Mouse (Mus musculus) embryonic facial prominence, embryonic 14.5 days (tissue): ENCODE results near the gene Hist1h1d. TPM values are rescaled to one million over a fixed set of nuclear protein-coding genes. Genes with fewer than 3 reads are reported as not detected.

ENCODE experiments used
- ATAC-seq: fragments of 200-750 bp; cut with Nextera tagmentation; 2 replicates; pipeline ENCODE4 v1.8.0; 2017; ENCODE audit warnings: low read depth, moderate number of reproducible peaks, moderate TSS enrichment
- DNase-seq: peaks from one replicate; pipeline ENCODE4 v3.0.0-alpha.2; 2015; ENCODE audit warnings: low spot score
- H3K27ac ChIP-seq: fragments of 300-500 bp; sonication (generic); replicated peaks from 2 replicates; pipeline ENCODE4 v1.5.1; 2014; ENCODE audit warnings: low read depth, mild to moderate bottlenecking, low read length, moderate library complexity
- H3K27me3 ChIP-seq: fragments of 300-500 bp; sonication (generic); replicated peaks from 2 replicates; pipeline ENCODE4 v1.6.1; 2014; ENCODE audit warnings: low read length; ENCODE audit not compliant: control insufficient read depth, insufficient read depth
- H3K36me3 ChIP-seq: fragments of 300-500 bp; sonication (generic); 2 replicates; pipeline ENCODE4 v1.6.1; 2014; ENCODE audit warnings: low read length, mixed read lengths; ENCODE audit not compliant: control insufficient read depth, insufficient read depth
- H3K4me1 ChIP-seq: fragments of 300-500 bp; sonication (generic); 2 replicates; pipeline ENCODE4 v1.6.1; 2014; ENCODE audit warnings: antibody characterized with exemption, low read length; ENCODE audit not compliant: control insufficient read depth, insufficient read depth
- H3K4me2 ChIP-seq: fragments of 300-500 bp; sonication (generic); 2 replicates; pipeline ENCODE4 v1.6.1; 2014; ENCODE audit warnings: low read depth, mild to moderate bottlenecking, low read length, moderate library complexity, mixed read lengths
- H3K4me3 ChIP-seq: fragments of 300-500 bp; sonication (generic); 2 replicates; pipeline ENCODE4 v1.5.1; 2014; ENCODE audit warnings: low read depth, mild to moderate bottlenecking, low read length
- H3K9ac ChIP-seq: fragments of 300-500 bp; sonication (generic); 2 replicates; pipeline ENCODE4 v1.6.1; 2014; ENCODE audit warnings: low read depth, mild to moderate bottlenecking, low read length, moderate library complexity, mixed read lengths
- H3K9me3 ChIP-seq: fragments of 300-500 bp; sonication (generic); 2 replicates; pipeline ENCODE4 v1.6.1; 2016; ENCODE audit warnings: low read length; ENCODE audit not compliant: control insufficient read depth
- WGBS: fragments of 180-500 bp; shearing (Covaris S2); extraction: QIAGEN DNeasy Blood & Tissue Kit; methylation state at CpG from one replicate; pipeline ENCODE4 v1.1.7; 2014; 5-methylcytosine and 5-hydroxymethylcytosine counted together
- polyA plus RNA-seq: library from polyadenylated mRNA; unstranded; fragments of >200 nt; fragmentation: Nextera tagmentation; extraction: Ambion mirVana; gene quantifications from 2 replicates; pipeline ENCODE4 v1.2.1, GENCODE M21; 2014

The Hist1h1d gene
- polyA plus RNA-seq, 1 experiment from 2014 or later: 0.60 TPM

DNA sequence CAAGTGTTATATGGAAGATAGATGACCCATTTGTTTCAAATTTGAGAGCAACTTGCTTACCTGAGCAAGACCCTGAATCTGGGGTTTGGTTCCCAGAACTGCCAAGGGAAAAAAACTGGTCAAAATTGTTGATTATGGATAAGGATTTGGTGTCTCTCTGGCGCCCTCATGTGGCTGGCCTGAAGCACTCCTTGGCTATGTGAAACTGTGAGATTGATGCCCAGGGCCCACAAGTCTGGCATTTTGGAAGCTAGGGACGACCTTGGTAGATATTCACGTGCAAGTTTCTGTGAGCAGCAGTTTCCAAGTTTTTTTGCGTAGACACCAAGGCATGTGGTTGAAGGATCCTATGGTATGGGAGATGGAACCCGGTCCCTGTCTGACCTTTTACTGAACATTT is 28.4 kb upstream of the Hist1h1d start:
- Histone ChIP-seq H3K4me2 (no peak overlapping the region), H3K36me3 (no peaks in the 10 kb centered on the region), H3K9ac (no peak overlapping the region), H3K4me3 (no peak overlapping the region), H3K4me1 (peaks cover 7% of the 10 kb centered on the region; the same call in 1 of the 2 replicates), H3K27me3 (no peaks in the 10 kb centered on the region), H3K27ac (no peak overlapping the region), H3K9me3 (no peaks in the 10 kb centered on the region)
- 12% methylated on average over 5 of the region's 5 CpGs for WGBS
- DNase-seq (peak; percentile 86), ATAC-seq (no peak)

DNA sequence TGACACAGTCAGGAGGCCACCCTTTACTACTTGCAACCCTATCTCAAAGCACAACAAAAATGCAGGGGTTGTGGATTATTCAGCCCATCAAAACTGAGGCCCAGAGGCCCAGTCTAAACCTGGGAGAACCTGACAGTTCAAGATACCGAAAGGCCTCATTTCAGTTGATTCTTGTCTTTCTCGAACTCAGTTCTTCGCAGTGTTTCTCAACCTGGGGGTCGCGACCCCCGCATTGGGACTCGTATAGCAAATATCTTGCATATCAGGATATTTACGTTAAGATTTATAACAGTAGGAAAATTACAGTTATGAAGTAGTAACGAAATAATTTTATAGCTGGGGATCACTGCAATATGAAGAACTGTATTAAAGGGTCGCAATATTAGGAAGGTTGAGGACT is 27.2 kb upstream of the Hist1h1d start:
- peaks cover 7% of the 10 kb centered on the region; the same call in 1 of the 2 replicates for H3K4me1 ChIP-seq
- no peaks in the 10 kb centered on the region for H3K36me3 ChIP-seq
- no peaks in the 10 kb centered on the region for H3K27me3 ChIP-seq
- H3K9ac ChIP-seq: peak overlapping the region; percentile 38; the same call in 1 of the 2 replicates
- no peak overlapping the region for H3K27ac ChIP-seq
- peak overlapping the region; percentile 55 for H3K4me2 ChIP-seq
- 2% methylated on average over 10 of the region's 10 CpGs for WGBS
- ATAC-seq (no peak), DNase-seq (no peak)
- no peaks in the 10 kb centered on the region for H3K9me3 ChIP-seq
- H3K4me3 ChIP-seq: peak overlapping the region; percentile 41

DNA sequence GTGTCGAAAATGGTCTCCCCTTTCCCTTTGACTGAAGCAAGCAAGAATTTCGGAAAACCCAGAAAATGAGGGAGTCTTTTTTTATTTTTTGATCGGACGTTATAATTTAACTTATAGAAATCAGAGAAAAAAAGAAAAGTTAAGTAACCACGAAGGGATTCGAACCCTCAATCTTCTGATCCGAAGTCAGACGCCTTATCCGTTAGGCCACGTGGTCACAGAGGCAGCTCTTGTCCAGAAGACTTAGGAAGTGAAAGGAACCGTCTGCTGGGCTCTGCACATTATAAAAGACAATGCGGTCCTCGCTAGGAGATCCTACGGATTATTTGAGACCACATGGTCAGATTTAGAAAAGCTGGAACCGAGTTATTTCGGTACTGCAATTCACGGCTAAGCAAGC is 26.8 kb upstream of the Hist1h1d start:
- H3K9me3 ChIP-seq: no peaks in the 10 kb centered on the region
- WGBS: under 1% methylated on average over 17 of the region's 17 CpGs
- peak; percentile 94 for DNase-seq
- H3K9ac ChIP-seq: peak overlapping the region; percentile 52
- H3K27ac ChIP-seq: peak overlapping the region; percentile 66; the same call in 1 of the 2 replicates
- peak overlapping the region; percentile 41 for H3K4me3 ChIP-seq
- H3K4me1 ChIP-seq: peaks cover 7% of the 10 kb centered on the region; the same call in 1 of the 2 replicates
- H3K4me2 ChIP-seq: peak overlapping the region; percentile 55
- H3K27me3 ChIP-seq: no peaks in the 10 kb centered on the region
- no peaks in the 10 kb centered on the region for H3K36me3 ChIP-seq
- ATAC-seq: peak; percentile 53; the same call in 1 of the 2 replicates

DNA sequence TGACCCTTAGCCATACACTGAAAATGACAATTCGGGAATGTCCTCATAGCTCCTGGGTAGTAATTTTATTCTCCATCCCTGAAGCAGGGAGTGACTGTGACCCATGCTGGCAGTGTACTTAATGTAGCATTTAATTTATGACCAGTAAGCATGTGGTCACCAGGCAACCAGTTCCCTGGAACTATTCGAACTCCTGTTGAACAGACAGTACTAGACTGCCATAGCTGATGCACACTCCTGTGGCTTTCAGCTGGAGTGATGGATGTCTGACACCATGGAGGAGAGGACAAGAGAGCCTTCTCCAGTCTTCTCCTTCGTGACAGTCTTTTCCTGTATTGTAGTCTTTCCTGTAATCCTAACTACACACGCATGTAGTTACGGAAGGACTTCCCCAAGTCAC is 24.1 kb upstream of the Hist1h1d start:
- H3K27ac ChIP-seq: no peak overlapping the region
- H3K9me3 ChIP-seq: no peaks in the 10 kb centered on the region
- 75% methylated on average over 5 of the region's 5 CpGs for WGBS
- no peaks in the 10 kb centered on the region for H3K27me3 ChIP-seq
- H3K4me3 ChIP-seq: no peak overlapping the region
- DNase-seq: no peak
- peaks cover 21% of the 10 kb centered on the region for H3K4me1 ChIP-seq
- no peaks in the 10 kb centered on the region for H3K36me3 ChIP-seq
- H3K4me2 ChIP-seq: peak overlapping the region; percentile 78
- no peak for ATAC-seq
- 0 out of 2 replicates have a peak overlapping the region, but pooled peaks have one; percentile 2 for H3K9ac ChIP-seq

DNA sequence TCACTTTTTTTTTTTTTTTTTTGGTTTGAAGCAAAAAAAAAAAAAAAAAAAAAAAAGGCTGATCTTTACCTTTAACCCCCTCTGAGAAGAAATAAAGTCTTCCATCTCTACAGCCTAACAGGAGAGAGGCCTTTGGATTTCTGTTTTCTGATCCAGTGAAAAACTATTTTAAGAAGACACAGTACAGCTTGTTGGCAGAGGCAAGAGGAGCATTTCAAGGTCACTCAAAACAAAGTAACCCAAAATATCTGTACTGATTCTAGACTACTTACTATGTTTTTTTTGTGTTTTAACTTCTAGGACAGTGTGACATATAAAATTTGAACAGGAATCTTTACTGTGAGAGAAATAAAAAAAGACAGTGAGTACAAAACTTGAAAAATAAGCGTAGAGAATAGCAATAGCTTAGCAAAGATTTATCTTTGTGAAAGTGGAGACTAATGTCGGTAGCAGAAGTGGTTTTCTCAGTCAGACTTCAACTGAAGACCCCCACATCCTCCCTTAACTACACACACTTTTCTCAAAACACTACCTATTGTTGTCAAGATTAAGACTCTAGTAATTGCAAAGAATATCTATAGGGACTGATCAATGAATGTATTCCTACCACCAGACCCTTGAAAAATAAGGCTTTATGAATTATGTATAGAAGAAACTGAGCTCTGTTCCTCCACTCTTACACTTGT is 23.4 kb upstream of the Hist1h1d start:
- H3K4me2 ChIP-seq: peak overlapping the region; percentile 78
- H3K4me3 ChIP-seq: peak overlapping the region; percentile 56
- H3K9me3 ChIP-seq: no peaks in the 10 kb centered on the region
- H3K4me1 ChIP-seq: peaks cover 21% of the 10 kb centered on the region
- no peaks in the 10 kb centered on the region for H3K27me3 ChIP-seq
- peak overlapping the region; percentile 79 for H3K9ac ChIP-seq
- WGBS: 25% methylated on average over 2 of the region's 2 CpGs
- H3K27ac ChIP-seq: peak overlapping the region; percentile 99
- DNase-seq (no peak), ATAC-seq (no peak)
- H3K36me3 ChIP-seq: no peaks in the 10 kb centered on the region

DNA sequence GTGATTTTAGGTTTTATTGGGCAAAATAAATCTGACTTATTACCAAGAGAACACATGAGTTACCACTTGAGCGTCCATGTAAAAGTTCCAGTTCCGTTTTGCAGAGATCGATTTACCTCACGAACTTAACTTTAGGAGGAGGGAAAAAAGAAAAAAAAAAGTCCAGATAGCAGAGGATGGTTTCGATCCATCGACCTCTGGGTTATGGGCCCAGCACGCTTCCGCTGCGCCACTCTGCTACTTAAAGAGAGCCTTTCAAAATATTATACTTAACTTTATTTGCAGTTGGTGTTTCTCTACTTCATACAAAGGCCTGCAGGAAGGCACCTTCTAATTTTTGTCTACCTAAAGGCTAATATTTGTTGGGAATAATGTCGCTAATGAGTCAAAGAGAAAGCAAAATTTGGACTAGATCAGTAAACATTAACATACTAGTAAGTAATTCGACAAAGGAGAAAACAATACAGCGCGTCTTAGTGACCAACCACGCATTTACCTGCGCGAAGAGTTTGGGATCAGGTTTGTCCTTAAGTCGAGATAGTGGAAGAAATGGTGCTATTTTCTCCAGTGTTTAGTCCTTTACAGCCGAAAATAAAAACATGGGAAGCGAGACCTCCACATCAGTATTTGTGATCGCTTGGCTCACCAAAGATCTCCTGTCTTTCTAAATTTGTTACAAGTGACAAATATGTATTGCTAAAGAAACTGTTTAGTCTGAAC is 22.7 kb upstream of the Hist1h1d start:
- ATAC-seq (no peak), DNase-seq (peak; percentile 68)
- Histone ChIP-seq H3K27me3 (no peaks in the 10 kb centered on the region), H3K9me3 (no peaks in the 10 kb centered on the region), H3K9ac (peak overlapping the region; percentile 79), H3K4me1 (peaks cover 21% of the 10 kb centered on the region), H3K36me3 (no peaks in the 10 kb centered on the region), H3K4me2 (peak overlapping the region; percentile 78), H3K4me3 (peak overlapping the region; percentile 56), H3K27ac (peak overlapping the region; percentile 99)
- under 1% methylated on average over 20 of the region's 20 CpGs for WGBS

DNA sequence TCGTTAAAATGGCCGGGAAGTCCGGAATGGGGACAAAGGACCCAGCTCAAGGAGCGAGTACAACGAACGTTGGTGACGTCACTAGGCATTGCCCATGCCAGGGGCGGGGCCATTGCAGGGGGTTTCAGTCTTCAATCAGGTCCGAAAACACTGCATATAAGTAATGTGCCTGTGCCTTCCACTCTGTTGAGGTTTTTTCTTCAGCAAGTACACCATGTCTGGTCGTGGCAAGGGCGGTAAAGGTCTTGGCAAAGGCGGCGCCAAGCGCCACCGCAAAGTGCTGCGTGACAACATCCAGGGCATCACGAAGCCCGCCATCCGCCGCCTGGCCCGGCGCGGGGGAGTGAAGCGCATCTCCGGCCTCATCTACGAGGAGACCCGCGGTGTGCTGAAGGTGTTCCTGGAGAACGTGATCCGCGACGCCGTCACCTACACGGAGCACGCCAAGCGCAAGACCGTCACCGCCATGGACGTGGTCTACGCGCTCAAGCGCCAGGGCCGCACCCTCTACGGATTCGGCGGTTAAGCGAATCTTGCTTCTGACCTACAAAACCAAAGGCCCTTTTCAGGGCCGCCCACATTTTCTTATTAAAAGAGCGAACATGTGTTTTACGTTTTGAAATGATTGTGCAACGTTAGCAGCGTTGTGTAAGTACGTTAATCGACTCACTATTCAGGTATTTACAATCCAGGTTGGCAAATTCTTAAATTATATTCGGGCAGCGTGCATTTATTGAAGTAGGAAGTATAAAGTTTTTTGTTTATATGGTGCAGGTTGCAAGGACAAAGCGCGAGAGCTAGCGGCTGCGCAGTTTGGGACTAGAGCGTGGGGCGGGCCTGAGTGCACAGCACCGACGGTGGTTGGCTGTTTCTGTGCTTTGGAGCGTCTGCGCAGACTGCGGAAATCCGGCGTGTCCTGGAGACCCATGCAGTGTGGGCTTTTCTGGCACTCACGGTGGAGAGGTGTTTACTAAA is 21.9 kb upstream of the Hist1h1d start, which contains the start of gene Hist1h4h:
TSS of gene Hist1h4h (plus strand) at position 150 of the 975 bp plus-strand sequence.
- H3K27ac ChIP-seq: peak within 1 kb of the TSS; percentile 99
- no peaks in the 10 kb centered on the region for H3K9me3 ChIP-seq
- H3K4me3 ChIP-seq: peak within 1 kb of the TSS; percentile 56
- under 1% methylated on average over 43 of the region's 70 CpGs for WGBS
- DNase-seq (peak; percentile 98), ATAC-seq (peak; percentile 84)
- peak within 1 kb of the TSS; percentile 79 for H3K9ac ChIP-seq
- peaks cover 23% of the 10 kb centered on the region for H3K4me1 ChIP-seq
- no peaks in the 10 kb centered on the region for H3K36me3 ChIP-seq
- peak within 1 kb of the TSS; percentile 78 for H3K4me2 ChIP-seq
- no peaks in the 10 kb centered on the region for H3K27me3 ChIP-seq
